Comparison of ENCODE assay signal across 8 mouse cellular contexts in genomic region chr12:71830139-71830538, GRCm38 (mm10). TPM values are rescaled to one million over a fixed set of nuclear protein-coding genes. Genes with fewer than 3 reads are reported as not detected.
DNase-seq lines count a peak whose midpoint lies in the region; ATAC-seq and TF ChIP-seq lines count a peak whose summit lies in the region.

No protein-coding gene starts in this region.

- no peak for DNase-seq in kidney, adult 8-10 months
- DNase-seq in c-Kit-negative CD71-positive TER-119-positive erythroid progenitor cells, embryonic 14.5 days (ENCODE audit: low read depth, low spot score): peak; percentile 49
- DNase-seq in embryo, embryonic 10.5 days (ENCODE audit: low spot score): no peak
- DNase-seq in thymus, adult 18-20 months: no peak
- no peak for DNase-seq in thymus, adult 2 months

- H3K27ac ChIP-seq in kidney, embryonic 16.5 days (ENCODE audit: low read length): no peak overlapping the region
- peak overlapping the region; percentile 76 for H3K27ac ChIP-seq in hindbrain, embryonic 16.5 days (ENCODE audit: low read depth, low read length)
- H3K27ac ChIP-seq in midbrain, embryonic 15.5 days: peak overlapping the region; percentile 73
- no peak overlapping the region for H3K27ac ChIP-seq in thymus, adult 2 months (ENCODE audit: control insufficient read depth, insufficient read depth, low read length)

- H3K4me3 ChIP-seq in kidney, embryonic 16.5 days (ENCODE audit: low read length): peak overlapping the region; percentile 65
- H3K4me3 ChIP-seq in hindbrain, embryonic 16.5 days (ENCODE audit: low read length): peak overlapping the region; percentile 97
- H3K4me3 ChIP-seq in midbrain, embryonic 15.5 days: peak overlapping the region; percentile 85
- H3K4me3 ChIP-seq in thymus, adult 2 months (ENCODE audit: control insufficient read depth, insufficient read depth, low read length): no peak overlapping the region

- WGBS in kidney, embryonic 16.5 days: 12% methylated on average over 10 of the region's 10 CpGs
- 9% methylated on average over 10 of the region's 10 CpGs for WGBS in hindbrain, embryonic 16.5 days
- 11% methylated on average over 10 of the region's 10 CpGs for WGBS in midbrain, embryonic 15.5 days
- 12% methylated on average over 10 of the region's 10 CpGs for WGBS in thymus, adult 2 months

- H3K9me3 ChIP-seq in kidney, embryonic 16.5 days (ENCODE audit: low read length): no peaks in the 10 kb centered on the region
- H3K9me3 ChIP-seq in hindbrain, embryonic 16.5 days (ENCODE audit: control insufficient read depth, low read length): no peaks in the 10 kb centered on the region
- H3K9me3 ChIP-seq in midbrain, embryonic 15.5 days: no peaks in the 10 kb centered on the region

- TF ChIP-seq POLR2A in thymus, adult 2 months (IDR thresholded peaks at IDR 0.05; ENCODE audit: control insufficient read depth, extremely low read depth, insufficient read depth, low read length, poor library complexity): no peak

- H3K4me1 ChIP-seq in kidney, embryonic 16.5 days (ENCODE audit: insufficient read depth, low read length): peaks cover 12% of the 10 kb centered on the region
- peaks cover 27% of the 10 kb centered on the region for H3K4me1 ChIP-seq in hindbrain, embryonic 16.5 days (ENCODE audit: control insufficient read depth, insufficient read depth, low read depth, low read length)
- peaks cover 33% of the 10 kb centered on the region for H3K4me1 ChIP-seq in midbrain, embryonic 15.5 days
- peaks cover 15% of the 10 kb centered on the region for H3K4me1 ChIP-seq in thymus, adult 2 months (replicated peaks; ENCODE audit: control insufficient read depth, insufficient read depth, low read length)

- ATAC-seq in kidney, embryonic 16.5 days (ENCODE audit: low FRiP score, low TSS enrichment): no peak
- no peak for ATAC-seq in hindbrain, embryonic 16.5 days
- ATAC-seq in midbrain, embryonic 15.5 days (replicated peaks): no peak

- H3K9ac ChIP-seq in kidney, embryonic 16.5 days (replicated peaks; ENCODE audit: low read length): peak overlapping the region; percentile 69
- peak overlapping the region; percentile 81 for H3K9ac ChIP-seq in hindbrain, embryonic 16.5 days (ENCODE audit: low read depth, low read length)
- H3K9ac ChIP-seq in midbrain, embryonic 15.5 days: peak overlapping the region; percentile 64

- no peak for TF ChIP-seq CTCF in thymus, adult 2 months (IDR thresholded peaks at IDR 0.05; ENCODE audit: borderline replicate concordance, control insufficient read depth, extremely low read depth, insufficient read depth, low read length, poor library complexity)

- H3K36me3 ChIP-seq in kidney, embryonic 16.5 days (ENCODE audit: insufficient read depth, low read length): no peaks in the 10 kb centered on the region
- no peaks in the 10 kb centered on the region for H3K36me3 ChIP-seq in hindbrain, embryonic 16.5 days (ENCODE audit: control insufficient read depth, insufficient read depth, low read length)
- no peaks in the 10 kb centered on the region for H3K36me3 ChIP-seq in midbrain, embryonic 15.5 days (replicated peaks)
- H3K36me3 ChIP-seq in thymus, adult 2 months (ENCODE audit: control insufficient read depth, insufficient read depth, low read length): no peaks in the 10 kb centered on the region

- peak overlapping the region; percentile 62 for H3K4me2 ChIP-seq in kidney, embryonic 16.5 days (replicated peaks; ENCODE audit: low read depth, low read length)
- peak overlapping the region; percentile 66 for H3K4me2 ChIP-seq in hindbrain, embryonic 16.5 days (ENCODE audit: low read length)
- H3K4me2 ChIP-seq in midbrain, embryonic 15.5 days: peak overlapping the region; percentile 50

- no peaks in the 10 kb centered on the region for H3K27me3 ChIP-seq in kidney, embryonic 16.5 days (ENCODE audit: insufficient read depth, low read length)
- no peaks in the 10 kb centered on the region for H3K27me3 ChIP-seq in hindbrain, embryonic 16.5 days (replicated peaks; ENCODE audit: control insufficient read depth, insufficient read depth, low read length)
- 0 out of 2 replicates have a peak, but pooled peaks cover 4% of the 10 kb centered on the region for H3K27me3 ChIP-seq in midbrain, embryonic 15.5 days (replicated peaks)
- peaks cover 14% of the 10 kb centered on the region for H3K27me3 ChIP-seq in thymus, adult 2 months (ENCODE audit: control insufficient read depth, insufficient read depth, low read length)

RNA-seq across cellular contexts. Expression of gene Daam1, which starts 0.7 kb away (rescaled TPM):
- polyA plus RNA-seq in kidney, embryonic 16.5 days (2015; fragmentation: Nextera tagmentation; extraction: Ambion mirVana): 8.6 and 10.0 TPM in 2 replicates
- polyA plus RNA-seq in hindbrain, embryonic 16.5 days (2015; fragmentation: Nextera tagmentation; extraction: Ambion mirVana): 26.6 and 28.4 TPM in 2 replicates
- polyA plus RNA-seq in midbrain, embryonic 15.5 days (2015; fragmentation: Nextera tagmentation; extraction: Ambion mirVana): 28.1 and 31.4 TPM in 2 replicates
- 2.8 and 3.4 TPM in 2 replicates for polyA plus RNA-seq in thymus, adult 2 months (2012; rRNA removed)

Comparison
In these comparisons a context has a peak if more than half of its experiments do, and no peak if none do; other contexts are left out.
1. H3K27ac ChIP-seq: peak in hindbrain, embryonic 16.5 days (single experiment) and midbrain, embryonic 15.5 days (single experiment); none in kidney, embryonic 16.5 days (single experiment) and thymus, adult 2 months (single experiment).
2. Peak in every context shown above with its lines, with median percentiles within 50 percentile points of each other: H3K4me2 ChIP-seq and H3K9ac ChIP-seq.